Mouse (Mus musculus): ENCODE results near the gene Gm9945. TPM values are rescaled to one million over a fixed set of nuclear protein-coding genes. Genes with fewer than 3 reads are reported as not detected.

The Gm9945 gene
- polyA plus RNA-seq, 2 experiments, result not detected

GRCm38 (mm10) chr11:53530001-53530400 is 50.0 kb downstream of the Gm9945 start:
- no peak for ATAC-seq (ENCODE audit: low FRiP score, low read depth)
- Histone ChIP-seq H3K36me3 (ENCODE audit: control insufficient read depth, insufficient read depth, low read length) (peaks cover 25% of the 10 kb centered on the region), H3K4me2 (replicated peaks; ENCODE audit: low read depth, low read length, severe bottlenecking) (no peak overlapping the region), H3K9me3 (ENCODE audit: control insufficient read depth, low read length) (no peaks in the 10 kb centered on the region), H3K27ac (replicated peaks; ENCODE audit: low read depth, low read length) (no peak overlapping the region), H3K27me3 (ENCODE audit: control insufficient read depth, insufficient read depth, low read length) (no peaks in the 10 kb centered on the region), H3K9ac (ENCODE audit: low read depth, low read length, severe bottlenecking) (no peak overlapping the region), H3K4me1 (ENCODE audit: control insufficient read depth, insufficient read depth, low read length) (peaks cover 21% of the 10 kb centered on the region), H3K4me3 (replicated peaks; ENCODE audit: low read length) (no peak overlapping the region)
- no peak for DNase-seq (ENCODE audit: low spot score)
- 82% methylated on average over 9 of the region's 9 CpGs for WGBS
- TF ChIP-seq POLR2A (IDR thresholded peaks at IDR 0.05; ENCODE audit: borderline replicate concordance, extremely low read depth, insufficient read depth, insufficient read length), result no peak

Other genes with a start within 250 kb of the Gm9945 start
- 47.8 and 62.6 TPM in 2 replicates for gene Hspa4, start 179.7 kb upstream of the Gm9945 start, polyA plus RNA-seq (2012; rRNA removed)
- gene Hspa4, start 179.7 kb upstream of the Gm9945 start, polyA plus RNA-seq (2014; fragmentation: Nextera tagmentation; extraction: Ambion mirVana), result 78.5 and 79.9 TPM in 2 replicates
- 15.0 and 15.4 TPM in 2 replicates for gene Zcchc10, start 155.5 kb upstream of the Gm9945 start, polyA plus RNA-seq (2012; rRNA removed)
- gene Zcchc10, start 155.5 kb upstream of the Gm9945 start, polyA plus RNA-seq (2014; fragmentation: Nextera tagmentation; extraction: Ambion mirVana), result 19.4 and 20.4 TPM in 2 replicates
- 32.7 and 34.3 TPM in 2 replicates for gene Aff4, start 129.3 kb upstream of the Gm9945 start, polyA plus RNA-seq (2012; rRNA removed)
- gene Aff4, start 129.3 kb upstream of the Gm9945 start, polyA plus RNA-seq (2014; fragmentation: Nextera tagmentation; extraction: Ambion mirVana), result 60.6 and 66.3 TPM in 2 replicates
- not detected in 2 replicates for gene Leap2, start 57.0 kb upstream of the Gm9945 start, polyA plus RNA-seq (2012; rRNA removed)
- not detected in 2 replicates for gene Leap2, start 57.0 kb upstream of the Gm9945 start, polyA plus RNA-seq (2014; fragmentation: Nextera tagmentation; extraction: Ambion mirVana)
- gene Uqcrq, start 49.3 kb upstream of the Gm9945 start, polyA plus RNA-seq (2012; rRNA removed), result 190 and 230 TPM in 2 replicates
- 490 and 554 TPM in 2 replicates for gene Uqcrq, start 49.3 kb upstream of the Gm9945 start, polyA plus RNA-seq (2014; fragmentation: Nextera tagmentation; extraction: Ambion mirVana)
- gene Gdf9, start 49.1 kb upstream of the Gm9945 start, polyA plus RNA-seq (2012; rRNA removed), result 2.6 and 2.9 TPM in 2 replicates
- gene Gdf9, start 49.1 kb upstream of the Gm9945 start, polyA plus RNA-seq (2014; fragmentation: Nextera tagmentation; extraction: Ambion mirVana), result 1.8 and 2.0 TPM in 2 replicates
- gene Gm10447, start 23.1 kb upstream of the Gm9945 start, polyA plus RNA-seq (2012; rRNA removed), result 0.41 and 0.83 TPM in 2 replicates
- 0.08 TPM in 1 of 2 replicates, not detected in the other for gene Gm10447, start 23.1 kb upstream of the Gm9945 start, polyA plus RNA-seq (2014; fragmentation: Nextera tagmentation; extraction: Ambion mirVana)
- gene Shroom1, start 23.0 kb upstream of the Gm9945 start, polyA plus RNA-seq (2012; rRNA removed), result 7.1 and 9.1 TPM in 2 replicates
- 3.9 and 6.2 TPM in 2 replicates for gene Shroom1, start 23.0 kb upstream of the Gm9945 start, polyA plus RNA-seq (2014; fragmentation: Nextera tagmentation; extraction: Ambion mirVana)
- not detected in 2 replicates for gene Gm9837, start 9.7 kb upstream of the Gm9945 start, polyA plus RNA-seq (2012; rRNA removed)
- gene Gm9837, start 9.7 kb upstream of the Gm9945 start, polyA plus RNA-seq (2014; fragmentation: Nextera tagmentation; extraction: Ambion mirVana), result not detected in 2 replicates
- gene Sowaha, start 108 bp downstream of the Gm9945 start, polyA plus RNA-seq (2012; rRNA removed), result 0.16 and 0.19 TPM in 2 replicates
- 0.22 and 0.30 TPM in 2 replicates for gene Sowaha, start 108 bp downstream of the Gm9945 start, polyA plus RNA-seq (2014; fragmentation: Nextera tagmentation; extraction: Ambion mirVana)
- 104 and 110 TPM in 2 replicates for gene Sept8, start 39.1 kb downstream of the Gm9945 start, polyA plus RNA-seq (2012; rRNA removed)
- gene Sept8, start 39.1 kb downstream of the Gm9945 start, polyA plus RNA-seq (2014; fragmentation: Nextera tagmentation; extraction: Ambion mirVana), result 50.4 and 51.6 TPM in 2 replicates
- gene Kif3a, start 87.2 kb downstream of the Gm9945 start, polyA plus RNA-seq (2012; rRNA removed), result 37.1 and 38.3 TPM in 2 replicates
- gene Kif3a, start 87.2 kb downstream of the Gm9945 start, polyA plus RNA-seq (2014; fragmentation: Nextera tagmentation; extraction: Ambion mirVana), result 63.7 and 78.4 TPM in 2 replicates
- gene Il4, start 138.5 kb downstream of the Gm9945 start, polyA plus RNA-seq (2012; rRNA removed), result 0.23 and 0.49 TPM in 2 replicates
- gene Il4, start 138.5 kb downstream of the Gm9945 start, polyA plus RNA-seq (2014; fragmentation: Nextera tagmentation; extraction: Ambion mirVana), result 3.2 and 3.6 TPM in 2 replicates
- gene Il13, start 154.5 kb downstream of the Gm9945 start, polyA plus RNA-seq (2012; rRNA removed), result 0.19 and 0.27 TPM in 2 replicates
- gene Il13, start 154.5 kb downstream of the Gm9945 start, polyA plus RNA-seq (2014; fragmentation: Nextera tagmentation; extraction: Ambion mirVana), result not detected in 2 replicates
- 8.7 and 11.1 TPM in 2 replicates for gene Rad50, start 227.2 kb downstream of the Gm9945 start, polyA plus RNA-seq (2012; rRNA removed)
- 18.9 and 21.2 TPM in 2 replicates for gene Rad50, start 227.2 kb downstream of the Gm9945 start, polyA plus RNA-seq (2014; fragmentation: Nextera tagmentation; extraction: Ambion mirVana)
- not detected in 2 replicates for gene Il5, start 240.6 kb downstream of the Gm9945 start, polyA plus RNA-seq (2012; rRNA removed)
- not detected in 2 replicates for gene Il5, start 240.6 kb downstream of the Gm9945 start, polyA plus RNA-seq (2014; fragmentation: Nextera tagmentation; extraction: Ambion mirVana)